Mouse (Mus musculus): ENCODE data around the gene Zswim8.

GRCm38 (mm10) chr14:20702741-20703381 lies 4.5 kb upstream of the Zswim8 start, which contains the start of gene Chchd1:
- no peak for TF ChIP-seq GATA1 (IDR thresholded peaks at IDR 0.05; ENCODE audit: borderline replicate concordance, low read length)
- TF ChIP-seq FLI1 (IDR thresholded peaks at IDR 0.05; ENCODE audit: low read length): no peak

Data from megakaryocyte, embryonic 14.5 days (primary cell).